Mouse (Mus musculus): ENCODE data around the gene Dctn3. TPM values are rescaled to one million over a fixed set of nuclear protein-coding genes. Genes with fewer than 3 reads are reported as not detected.
A peak's percentile ranks its signal among the peaks of the same experiment; 100 is the strongest.
"Not testable (repeated sequence)": the region's sequence is repeated elsewhere in the genome, so short reads cannot be mapped to it uniquely, and the experiment has no call there.

The Dctn3 gene
- polyA plus RNA-seq, 1 experiment, result 25.4 TPM

GRCm38 (mm10) chr4:41710229-41710628 lies 12.7 kb downstream of the Dctn3 start:
- 80% methylated on average over 4 of the region's 4 CpGs for WGBS
- no peak overlapping the region for H3K27ac ChIP-seq (ENCODE audit: insufficient read depth, low read length)
- no peak overlapping the region for H3K4me3 ChIP-seq (ENCODE audit: extremely low read depth, insufficient read depth, insufficient read length)
- no peaks in the 10 kb centered on the region for H3K36me3 ChIP-seq (ENCODE audit: control insufficient read depth, insufficient read depth, low read length)
- DNase-seq (ENCODE audit: low read depth in 1 of 2, low spot score in 2 of 2), result no peak
- H3K27me3 ChIP-seq (ENCODE audit: control insufficient read depth, insufficient read depth, low read length), result no peaks in the 10 kb centered on the region
- TF ChIP-seq CTCF (IDR thresholded peaks at IDR 0.05; ENCODE audit: extremely low read depth, insufficient read depth, insufficient read length, insufficient replicate concordance) (no peak), POLR2A (IDR thresholded peaks at IDR 0.05; ENCODE audit: low read depth, low read length) (no peak)
- peaks cover 10% of the 10 kb centered on the region; the same call in 1 of the 2 replicates for H3K4me1 ChIP-seq (ENCODE audit: control insufficient read depth, insufficient read depth, insufficient read length)

DNA sequence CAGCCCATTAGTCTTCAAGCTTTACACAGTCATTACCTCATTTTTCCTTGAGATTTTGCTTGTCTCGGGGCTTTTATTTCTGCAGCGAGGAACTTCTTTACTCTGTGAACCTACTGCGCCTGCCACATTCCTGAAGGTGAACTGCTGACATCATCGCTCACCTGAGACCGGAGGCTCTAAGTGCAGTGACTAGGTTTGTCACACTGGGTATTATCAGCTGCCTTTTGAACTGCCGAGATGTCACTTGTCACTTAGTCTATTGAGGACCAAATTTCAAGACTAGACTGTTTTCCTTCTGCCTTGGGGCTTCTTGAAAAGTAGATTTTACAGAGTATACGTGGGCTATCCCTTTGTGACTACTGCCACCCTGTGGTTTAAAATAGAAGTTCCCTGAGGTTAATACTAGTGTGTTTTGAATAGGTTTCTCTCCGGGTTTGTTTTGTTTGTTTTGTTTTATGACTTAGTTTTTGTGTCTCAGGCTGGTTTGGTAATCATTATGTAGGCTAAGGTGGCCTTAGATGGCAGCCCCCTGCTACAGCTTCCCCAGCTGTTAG lies 14.7 kb downstream of the Dctn3 start:
- 47% methylated on average over 8 of the region's 8 CpGs for WGBS
- H3K27me3 ChIP-seq (ENCODE audit: control insufficient read depth, insufficient read depth, low read length), result no peaks in the 10 kb centered on the region
- peaks cover 10% of the 10 kb centered on the region; the same call in 1 of the 2 replicates for H3K4me1 ChIP-seq (ENCODE audit: control insufficient read depth, insufficient read depth, insufficient read length)
- no peak for DNase-seq (ENCODE audit: low read depth in 1 of 2, low spot score in 2 of 2)
- H3K36me3 ChIP-seq (ENCODE audit: control insufficient read depth, insufficient read depth, low read length), result no peaks in the 10 kb centered on the region
- no peak overlapping the region for H3K27ac ChIP-seq (ENCODE audit: insufficient read depth, low read length)
- no peak overlapping the region for H3K4me3 ChIP-seq (ENCODE audit: extremely low read depth, insufficient read depth, insufficient read length)
- TF ChIP-seq CTCF (IDR thresholded peaks at IDR 0.05; ENCODE audit: extremely low read depth, insufficient read depth, insufficient read length, insufficient replicate concordance) (no peak), POLR2A (IDR thresholded peaks at IDR 0.05; ENCODE audit: low read depth, low read length) (no peak)

DNA sequence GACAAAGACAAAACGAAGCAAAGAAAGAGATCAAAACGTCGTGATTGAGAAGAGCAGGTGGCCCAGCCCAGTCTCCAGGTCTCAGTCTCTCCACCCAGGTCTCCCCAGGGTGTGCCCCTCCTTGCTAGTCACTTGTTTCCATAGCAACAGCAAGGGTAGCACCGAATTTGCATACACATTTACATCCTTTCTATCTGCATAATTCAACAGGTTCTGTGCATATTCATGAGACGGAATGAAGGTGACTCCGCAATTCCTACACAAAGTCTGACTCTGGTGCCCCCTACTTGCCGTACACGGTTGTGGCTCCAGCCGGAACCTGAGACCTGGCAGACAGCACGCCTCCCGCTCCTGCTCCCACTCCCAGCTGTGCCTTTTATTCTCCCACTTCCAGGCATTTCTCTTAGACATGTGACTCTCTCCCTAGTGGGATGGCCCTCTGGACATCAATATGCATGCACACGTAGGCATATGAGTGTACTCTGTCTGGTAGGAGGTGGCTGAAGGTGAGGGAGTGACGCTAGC lies 15.9 kb downstream of the Dctn3 start:
- peak; percentile 60 to 63 for DNase-seq (ENCODE audit: low read depth in 1 of 2, low spot score in 2 of 2)
- H3K4me3 ChIP-seq (ENCODE audit: extremely low read depth, insufficient read depth, insufficient read length), result no peak overlapping the region
- no peak overlapping the region for H3K27ac ChIP-seq (ENCODE audit: insufficient read depth, low read length)
- H3K36me3 ChIP-seq (ENCODE audit: control insufficient read depth, insufficient read depth, low read length), result no peaks in the 10 kb centered on the region
- 8% methylated on average over 13 of the region's 13 CpGs for WGBS
- peaks cover 3% of the 10 kb centered on the region; the same call in 1 of the 2 replicates for H3K4me1 ChIP-seq (ENCODE audit: control insufficient read depth, insufficient read depth, insufficient read length)
- TF ChIP-seq CTCF (IDR thresholded peaks at IDR 0.05; ENCODE audit: extremely low read depth, insufficient read depth, insufficient read length, insufficient replicate concordance) (peak; percentile 48; the same call in 1 of the 2 replicates), POLR2A (IDR thresholded peaks at IDR 0.05; ENCODE audit: low read depth, low read length) (no peak)
- H3K27me3 ChIP-seq (ENCODE audit: control insufficient read depth, insufficient read depth, low read length), result no peaks in the 10 kb centered on the region

GRCm38 (mm10) chr4:41705922-41706754 lies 16.8 kb downstream of the Dctn3 start:
- Histone ChIP-seq H3K27ac (ENCODE audit: insufficient read depth, low read length) (no peak overlapping the region), H3K4me3 (ENCODE audit: extremely low read depth, insufficient read depth, insufficient read length) (no peak overlapping the region), H3K4me1 (ENCODE audit: control insufficient read depth, insufficient read depth, insufficient read length) (peaks cover 2% of the 10 kb centered on the region; the same call in 1 of the 2 replicates), H3K27me3 (ENCODE audit: control insufficient read depth, insufficient read depth, low read length) (no peaks in the 10 kb centered on the region), H3K36me3 (ENCODE audit: control insufficient read depth, insufficient read depth, low read length) (no peaks in the 10 kb centered on the region)
- TF ChIP-seq CTCF (IDR thresholded peaks at IDR 0.05; ENCODE audit: extremely low read depth, insufficient read depth, insufficient read length, insufficient replicate concordance), result no peak
- TF ChIP-seq POLR2A (IDR thresholded peaks at IDR 0.05; ENCODE audit: low read depth, low read length), result no peak
- WGBS, result 81% methylated on average over 19 of the region's 19 CpGs
- DNase-seq (ENCODE audit: low read depth in 1 of 2, low spot score in 2 of 2), result no peak

GRCm38 (mm10) chr4:41704651-41705050 lies 18.3 kb downstream of the Dctn3 start:
- no peak for DNase-seq (ENCODE audit: low read depth in 1 of 2, low spot score in 2 of 2)
- Histone ChIP-seq H3K27ac (ENCODE audit: insufficient read depth, low read length) (no peak overlapping the region), H3K27me3 (ENCODE audit: control insufficient read depth, insufficient read depth, low read length) (no peaks in the 10 kb centered on the region), H3K36me3 (ENCODE audit: control insufficient read depth, insufficient read depth, low read length) (no peaks in the 10 kb centered on the region), H3K4me3 (ENCODE audit: extremely low read depth, insufficient read depth, insufficient read length) (no peak overlapping the region), H3K4me1 (ENCODE audit: control insufficient read depth, insufficient read depth, insufficient read length) (peaks cover 2% of the 10 kb centered on the region; the same call in 1 of the 2 replicates)
- TF ChIP-seq CTCF (IDR thresholded peaks at IDR 0.05; ENCODE audit: extremely low read depth, insufficient read depth, insufficient read length, insufficient replicate concordance), result no peak
- no peak for TF ChIP-seq POLR2A (IDR thresholded peaks at IDR 0.05; ENCODE audit: low read depth, low read length)
- 35% methylated on average over 5 of the region's 5 CpGs for WGBS

DNA sequence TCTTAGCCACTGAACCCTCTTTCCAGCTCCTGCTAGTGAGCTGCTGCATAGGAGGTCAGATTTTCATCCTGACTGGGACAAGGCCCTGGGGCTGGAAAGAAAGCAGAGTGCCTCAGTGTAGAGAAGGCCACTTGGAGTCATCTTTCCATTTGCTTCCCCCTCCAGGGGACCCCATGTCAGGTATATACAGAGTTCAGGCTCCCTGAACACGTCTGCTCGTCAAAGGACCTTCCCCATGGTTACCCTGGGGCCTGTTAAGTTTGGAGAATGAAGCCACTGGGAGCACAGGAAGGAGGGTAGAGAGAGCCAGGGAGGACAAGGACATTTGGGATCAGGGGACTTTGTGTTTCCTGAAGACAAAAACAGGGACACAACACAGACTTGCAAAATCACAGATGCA lies 20.7 kb downstream of the Dctn3 start:
- not testable (repeated sequence) for DNase-seq (ENCODE audit: low read depth in 1 of 2, low spot score in 2 of 2); H3K4me1 ChIP-seq (ENCODE audit: control insufficient read depth, insufficient read depth, insufficient read length); H3K27me3 ChIP-seq (ENCODE audit: control insufficient read depth, insufficient read depth, low read length); H3K4me3 ChIP-seq (ENCODE audit: extremely low read depth, insufficient read depth, insufficient read length); H3K27ac ChIP-seq (ENCODE audit: insufficient read depth, low read length); H3K36me3 ChIP-seq (ENCODE audit: control insufficient read depth, insufficient read depth, low read length)
- 74% methylated on average over 2 of the region's 2 CpGs for WGBS

GRCm38 (mm10) chr4:41700224-41700623 lies 22.7 kb downstream of the Dctn3 start:
- H3K4me1 ChIP-seq (ENCODE audit: control insufficient read depth, insufficient read depth, insufficient read length); H3K27ac ChIP-seq (ENCODE audit: insufficient read depth, low read length); H3K27me3 ChIP-seq (ENCODE audit: control insufficient read depth, insufficient read depth, low read length); H3K36me3 ChIP-seq (ENCODE audit: control insufficient read depth, insufficient read depth, low read length); H3K4me3 ChIP-seq (ENCODE audit: extremely low read depth, insufficient read depth, insufficient read length); DNase-seq (ENCODE audit: low read depth in 1 of 2, low spot score in 2 of 2): not testable (repeated sequence)
- 83% methylated on average over 6 of the region's 8 CpGs for WGBS

DNA sequence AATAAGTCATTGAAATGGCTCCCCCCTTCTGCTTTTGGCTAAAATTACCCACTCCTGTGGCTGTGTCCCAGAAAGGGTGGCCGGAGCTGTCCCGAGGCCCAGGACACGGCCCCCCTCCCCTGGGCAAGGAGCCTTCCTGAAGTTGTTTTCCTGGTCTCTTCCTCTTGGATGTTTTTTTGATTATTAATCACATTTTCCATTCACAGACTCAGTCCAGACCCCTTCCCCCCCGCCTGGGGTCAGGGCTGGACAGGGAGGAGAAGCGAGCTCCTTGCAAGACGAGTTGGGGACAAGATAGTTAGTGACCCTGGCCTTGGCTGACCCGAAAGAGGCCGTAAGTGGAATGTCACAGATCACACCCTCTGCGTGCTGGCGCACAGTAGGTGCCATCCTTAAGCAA lies 23.2 kb downstream of the Dctn3 start, which contains the start of gene Il11ra1:
TSS of gene Il11ra1 (plus strand) at position 207 of the 400 bp plus-strand sequence.
- H3K27me3 ChIP-seq (ENCODE audit: control insufficient read depth, insufficient read depth, low read length); H3K4me3 ChIP-seq (ENCODE audit: extremely low read depth, insufficient read depth, insufficient read length); H3K4me1 ChIP-seq (ENCODE audit: control insufficient read depth, insufficient read depth, insufficient read length); DNase-seq (ENCODE audit: low read depth in 1 of 2, low spot score in 2 of 2); H3K27ac ChIP-seq (ENCODE audit: insufficient read depth, low read length); H3K36me3 ChIP-seq (ENCODE audit: control insufficient read depth, insufficient read depth, low read length): not testable (repeated sequence)
- WGBS, result 89% methylated on average over 10 of the region's 10 CpGs

GRCm38 (mm10) chr4:41698421-41699016 lies 24.5 kb downstream of the Dctn3 start:
- not testable (repeated sequence) for H3K36me3 ChIP-seq (ENCODE audit: control insufficient read depth, insufficient read depth, low read length); DNase-seq (ENCODE audit: low read depth in 1 of 2, low spot score in 2 of 2); H3K27ac ChIP-seq (ENCODE audit: insufficient read depth, low read length); H3K4me3 ChIP-seq (ENCODE audit: extremely low read depth, insufficient read depth, insufficient read length); H3K27me3 ChIP-seq (ENCODE audit: control insufficient read depth, insufficient read depth, low read length); H3K4me1 ChIP-seq (ENCODE audit: control insufficient read depth, insufficient read depth, insufficient read length)
- 20% methylated on average over 24 of the region's 32 CpGs for WGBS

Data from spleen, adult 2 months (tissue).